Mouse (Mus musculus) spleen, adult 2 months (tissue): ENCODE measurements around the gene Acsm5. TPM values are rescaled to one million over a fixed set of nuclear protein-coding genes. Genes with fewer than 3 reads are reported as not detected.

Source experiments
- DNase-seq, 2 experiments: peaks; one replicate each; pipeline versions ENCODE4 v3.0.0 to v3.0.0-alpha.2; 2012 to 2021; ENCODE audit warnings: low spot score in 2 of 2, low read depth in 1 of 2
- H3K27ac ChIP-seq: fragments of 200-500 bp; 2 replicates; pipeline ENCODE4 v1.5.1; 2012; ENCODE audit warnings: low read length, inconsistent platforms; ENCODE audit not compliant: insufficient read depth
- H3K27me3 ChIP-seq: fragments of 200-500 bp; 2 replicates; pipeline ENCODE4 v1.6.1; 2012; ENCODE audit warnings: mild to moderate bottlenecking, moderate library complexity, low read length, inconsistent platforms; ENCODE audit not compliant: control insufficient read depth, insufficient read depth
- H3K36me3 ChIP-seq: fragments of 200-500 bp; 2 replicates; pipeline ENCODE4 v1.6.1; 2012; ENCODE audit warnings: mild to moderate bottlenecking, low read length, inconsistent platforms; ENCODE audit not compliant: control insufficient read depth, insufficient read depth
- H3K4me1 ChIP-seq: fragments of 200-500 bp; 2 replicates; pipeline ENCODE4 v1.6.1; 2011; ENCODE audit warnings: inconsistent platforms; ENCODE audit not compliant: control insufficient read depth, insufficient read depth, insufficient read length
- H3K4me3 ChIP-seq: fragments of 200-500 bp; 2 replicates; pipeline ENCODE4 v1.5.1; 2011; ENCODE audit warnings: mild to moderate bottlenecking, inconsistent platforms; ENCODE audit not compliant: insufficient read depth, insufficient read length; ENCODE audit errors: extremely low read depth
- CTCF ChIP-seq: fragments of 200-500 bp; IDR thresholded peaks from 2 replicates; pipeline ENCODE4 v1.5.1; 2011; ENCODE audit warnings: mild to moderate bottlenecking, inconsistent platforms; ENCODE audit not compliant: insufficient read depth, insufficient read length, insufficient replicate concordance; ENCODE audit errors: extremely low read depth
- POLR2A ChIP-seq: fragments of 200-500 bp; IDR thresholded peaks from 2 replicates; pipeline ENCODE4 v1.6.1; 2011; ENCODE audit warnings: low read depth, low read length, inconsistent platforms
- WGBS: fragments of 180-500 bp; shearing (Covaris S2); methylation state at CpG from one replicate; pipeline ENCODE4 v1.1.7; 2018; 5-methylcytosine and 5-hydroxymethylcytosine counted together
- polyA plus RNA-seq: library from polyadenylated mRNA; depleted of rRNA; stranded (reverse); fragments of >200 nt; gene quantifications from 2 replicates; pipeline ENCODE4 v1.2.3, GENCODE M21; 2012

Gene Acsm5
- polyA plus RNA-seq, 1 experiment, result not detected

GRCm38 (mm10) chr7:119513056-119513455, 6.2 kb upstream of the Acsm5 start:
- DNase-seq, result no peak
- Histone ChIP-seq H3K4me1 (no peaks in the 10 kb centered on the region), H3K4me3 (no peak overlapping the region), H3K27me3 (no peaks in the 10 kb centered on the region), H3K36me3 (no peaks in the 10 kb centered on the region), H3K27ac (no peak overlapping the region)
- TF ChIP-seq CTCF (no peak), POLR2A (no peak)
- WGBS, result 39% methylated on average over 7 of the region's 7 CpGs

GRCm38 (mm10) chr7:119515492-119516271, 3.6 kb upstream of the Acsm5 start:
- WGBS, result 61% methylated on average over 10 of the region's 10 CpGs
- Histone ChIP-seq H3K36me3 (no peaks in the 10 kb centered on the region), H3K4me1 (no peaks in the 10 kb centered on the region), H3K27me3 (no peaks in the 10 kb centered on the region), H3K27ac (no peak overlapping the region), H3K4me3 (no peak overlapping the region)
- TF ChIP-seq POLR2A (no peak), CTCF (no peak)
- no peak for DNase-seq

DNA sequence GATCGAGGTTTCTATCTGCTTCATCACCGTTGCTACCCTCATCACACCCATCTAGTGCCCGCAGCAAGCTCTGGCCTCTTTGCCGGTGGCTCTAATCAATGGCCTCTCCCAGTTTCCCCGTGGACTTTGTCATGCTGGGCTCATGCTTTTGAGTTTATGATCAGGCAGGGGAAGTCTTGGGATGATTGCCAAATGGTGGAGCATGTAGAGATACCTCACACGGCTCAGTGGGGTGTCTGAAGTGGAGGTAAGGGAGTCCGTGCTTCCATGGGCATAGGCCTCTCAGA, 3.0 kb upstream of the Acsm5 start:
- no peak for DNase-seq
- Histone ChIP-seq H3K4me3 (no peak overlapping the region), H3K36me3 (no peaks in the 10 kb centered on the region), H3K27me3 (no peaks in the 10 kb centered on the region), H3K27ac (no peak overlapping the region), H3K4me1 (no peaks in the 10 kb centered on the region)
- TF ChIP-seq POLR2A, result no peak
- TF ChIP-seq CTCF, result no peak
- WGBS, result 74% methylated on average over 7 of the region's 7 CpGs

- H3K27ac ChIP-seq, result no peak overlapping the region
- TF ChIP-seq CTCF (peak; percentile 16; the same call in 1 of the 2 replicates), POLR2A (no peak)
- no peaks in the 10 kb centered on the region for H3K4me1 ChIP-seq
- 57% methylated on average over 5 of the region's 5 CpGs for WGBS
- H3K36me3 ChIP-seq, result no peaks in the 10 kb centered on the region
- H3K4me3 ChIP-seq, result no peak overlapping the region
- H3K27me3 ChIP-seq, result no peaks in the 10 kb centered on the region
- DNase-seq, result peak in 1 of 2 experiments; percentile 12
Observed at GRCm38 (mm10) chr7:119519654-119520053, 391 bp downstream of the Acsm5 start.

GRCm38 (mm10) chr7:119521816-119522215, 2.6 kb downstream of the Acsm5 start:
- no peaks in the 10 kb centered on the region for H3K4me1 ChIP-seq
- H3K36me3 ChIP-seq, result no peaks in the 10 kb centered on the region
- WGBS, result 83% methylated on average over 3 of the region's 3 CpGs
- no peaks in the 10 kb centered on the region for H3K27me3 ChIP-seq
- H3K27ac ChIP-seq, result no peak overlapping the region
- no peak for DNase-seq
- no peak for TF ChIP-seq CTCF
- no peak for TF ChIP-seq POLR2A
- no peak overlapping the region for H3K4me3 ChIP-seq

DNA sequence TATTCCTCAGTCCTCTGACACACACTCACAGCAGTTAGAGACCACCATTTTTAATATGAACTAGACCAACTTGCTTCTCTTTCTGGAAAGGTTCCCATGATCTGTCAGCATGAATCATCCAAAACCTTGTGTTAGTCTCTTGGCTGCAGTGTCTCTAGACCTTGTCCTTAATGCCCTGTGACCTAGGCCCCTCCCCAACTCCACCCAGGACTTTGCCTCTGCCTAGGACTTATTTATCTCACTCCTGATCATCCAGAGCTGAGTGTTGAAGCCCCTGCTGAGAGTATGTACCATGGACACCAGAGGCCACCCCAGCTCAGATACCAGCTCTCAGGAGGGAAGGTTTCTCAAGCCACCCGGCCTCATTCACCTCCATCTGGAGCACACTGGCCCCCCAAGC, 3.1 kb downstream of the Acsm5 start:
- no peak for DNase-seq
- Histone ChIP-seq H3K4me1 (no peaks in the 10 kb centered on the region), H3K27me3 (no peaks in the 10 kb centered on the region), H3K27ac (no peak overlapping the region), H3K36me3 (no peaks in the 10 kb centered on the region), H3K4me3 (no peak overlapping the region)
- TF ChIP-seq POLR2A, result no peak
- no peak for TF ChIP-seq CTCF
- WGBS, result 80% methylated on average over 1 of the region's 1 CpGs

DNA sequence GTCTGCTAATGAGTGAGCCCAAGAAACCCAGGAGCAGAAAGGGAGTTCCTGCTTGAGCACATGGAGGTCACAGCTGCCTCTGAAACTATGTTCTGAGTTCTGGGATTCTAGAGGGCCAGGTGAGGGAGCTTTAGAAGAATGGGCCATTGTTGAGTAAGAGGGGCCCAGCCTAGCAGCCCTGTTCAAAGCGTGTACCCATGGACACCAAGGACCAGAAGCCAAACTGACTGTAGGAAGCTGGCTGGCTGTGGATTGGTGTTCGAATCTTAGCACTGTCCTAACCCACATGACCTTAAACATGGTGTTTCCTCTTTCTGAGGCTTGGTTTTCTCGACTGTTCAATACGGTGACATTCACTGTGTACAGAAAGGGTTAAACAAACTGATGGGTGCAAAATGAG, 4.1 kb downstream of the Acsm5 start, which contains the start of gene Pdilt:
TSS of gene Pdilt (minus strand) at position 101 of the 400 bp plus-strand sequence.
- 56% methylated on average over 4 of the region's 4 CpGs for WGBS
- Histone ChIP-seq H3K27ac (no peak within 1 kb of the TSS), H3K27me3 (no peaks in the 10 kb centered on the region), H3K36me3 (no peaks in the 10 kb centered on the region), H3K4me1 (no peaks in the 10 kb centered on the region), H3K4me3 (no peak within 1 kb of the TSS)
- TF ChIP-seq CTCF (no peak), POLR2A (no peak)
- no peak for DNase-seq
